Mouse (Mus musculus) regulatory T cell (primary cell): Measurements from ENCODE around the gene Zfyve21.

Experiments used
- in situ Hi-C: fragments of 300-600 bp; cut with MboI, MseI; formaldehyde crosslinking; loops from one replicate; pipeline ENCODE4 v1.15.1; 2025; ENCODE audit warnings: high pct_unique_total_duplicates

Gene Zfyve21

DNA sequence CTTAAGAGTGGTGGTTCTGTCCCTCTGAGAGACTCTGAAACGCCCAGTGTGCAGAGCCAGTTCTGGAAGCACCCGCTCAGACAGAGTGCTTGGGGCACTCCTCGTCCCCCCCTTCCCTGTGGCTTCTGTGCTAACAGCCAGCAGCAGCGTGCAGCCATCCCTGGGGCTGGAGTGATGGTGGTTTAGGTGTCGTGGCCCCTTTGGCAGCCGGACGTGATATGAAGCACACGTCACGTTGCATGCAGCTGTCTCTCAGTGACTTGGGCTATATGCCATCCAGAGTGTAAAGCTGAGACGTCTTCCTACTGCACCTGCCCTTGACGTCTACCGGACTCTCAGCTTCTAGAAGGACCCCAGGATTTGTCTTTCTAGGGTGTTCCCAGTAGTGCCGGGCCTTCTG is 15.5 kb upstream of the Zfyve21 start:
- in situ Hi-C loops, result no loop called here

DNA sequence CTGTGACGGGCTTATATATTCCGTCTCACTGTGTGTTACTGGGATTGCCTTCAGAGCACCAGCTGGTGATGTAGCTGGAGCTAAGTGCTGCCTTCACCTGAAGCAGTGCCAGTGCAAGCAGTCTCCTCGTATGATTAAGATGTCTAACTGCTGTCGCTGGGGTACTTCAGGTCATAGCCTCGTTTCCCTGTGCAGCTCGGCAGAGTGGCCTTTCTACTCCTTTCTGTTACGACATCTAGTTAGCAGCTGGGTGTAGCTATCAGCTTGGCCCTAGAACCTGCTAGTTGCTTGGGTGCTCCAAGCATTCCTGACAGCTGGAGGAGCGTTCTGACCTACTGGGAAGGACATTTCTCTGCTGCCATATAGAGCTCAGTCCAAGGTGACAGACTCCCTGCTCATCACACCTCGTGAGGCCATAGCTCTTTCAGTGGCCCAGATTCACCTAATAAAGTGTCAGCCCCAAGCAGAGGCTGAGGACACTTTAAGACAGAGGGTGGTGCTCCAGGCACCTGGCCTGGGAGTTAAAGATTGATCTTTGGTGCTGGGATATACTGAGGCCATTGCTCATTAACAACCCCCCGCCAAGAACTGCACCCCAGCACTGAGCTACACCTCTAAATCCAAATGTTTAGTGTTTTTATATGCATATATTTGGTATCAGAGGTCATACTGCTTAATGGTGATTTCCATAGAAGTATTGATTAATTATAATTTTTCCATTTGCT is 13.3 kb upstream of the Zfyve21 start:
- in situ Hi-C loops, result no loop called here

DNA sequence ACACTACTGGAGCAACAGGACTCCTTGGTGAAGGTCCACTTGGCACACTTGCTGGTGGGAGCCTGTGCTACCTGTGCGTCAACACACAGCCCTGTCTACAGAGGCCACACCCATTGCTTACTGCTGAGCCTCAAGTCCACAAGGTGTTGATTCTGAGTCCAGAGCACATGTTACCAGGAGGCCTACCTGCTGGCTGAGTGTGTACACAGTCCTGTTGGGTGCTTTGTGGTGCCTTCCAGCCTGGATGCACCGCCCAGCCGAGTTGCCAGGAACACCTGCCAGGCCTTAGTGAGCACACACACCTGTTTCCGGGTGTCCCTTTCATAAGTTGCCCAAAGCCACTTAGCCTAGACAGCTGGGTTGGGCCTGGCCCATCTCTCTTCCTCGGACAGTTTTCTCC is 10.4 kb upstream of the Zfyve21 start:
- in situ Hi-C loops, result no loop called here

DNA sequence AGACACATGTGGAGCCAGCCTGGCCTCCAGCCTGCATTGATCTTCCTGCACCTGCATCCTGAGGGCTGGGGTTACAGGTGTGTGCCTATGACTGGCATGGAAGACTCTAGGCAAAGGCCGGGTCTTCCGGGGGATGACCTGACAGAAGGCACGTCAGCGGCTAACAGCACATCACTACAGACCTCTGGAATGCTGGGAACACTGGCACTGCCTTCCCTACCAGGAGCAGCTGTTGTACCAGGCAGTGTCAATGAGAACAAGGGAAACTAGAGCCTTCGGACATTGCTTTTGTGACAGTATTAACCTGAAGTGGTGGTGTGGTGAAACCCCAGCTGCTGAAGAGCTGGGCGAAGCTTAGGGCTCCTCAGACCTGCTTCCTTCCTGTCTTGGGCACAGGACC is 5.2 kb upstream of the Zfyve21 start:
- in situ Hi-C loops, result no loop called here

DNA sequence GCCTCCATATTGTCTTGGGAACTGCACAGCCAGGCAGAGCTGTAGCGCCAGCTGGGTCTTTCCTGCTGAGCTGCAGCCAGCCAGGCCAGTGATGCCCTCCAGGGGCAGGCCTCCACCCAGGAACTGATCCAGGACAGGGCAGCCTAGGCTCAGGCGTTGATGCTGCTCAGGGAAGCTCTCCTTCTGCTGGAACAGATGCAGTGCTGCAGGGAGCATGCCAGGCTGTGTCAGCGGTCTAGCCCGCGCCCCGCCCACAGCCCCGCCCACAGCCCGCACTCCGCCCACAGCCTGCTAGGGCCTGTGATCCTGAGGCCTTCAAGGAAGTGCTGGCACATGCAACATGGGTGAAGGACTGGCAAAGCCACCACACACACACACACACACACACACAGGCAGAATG is 4.2 kb upstream of the Zfyve21 start:
- in situ Hi-C loops, result no loop called here

DNA sequence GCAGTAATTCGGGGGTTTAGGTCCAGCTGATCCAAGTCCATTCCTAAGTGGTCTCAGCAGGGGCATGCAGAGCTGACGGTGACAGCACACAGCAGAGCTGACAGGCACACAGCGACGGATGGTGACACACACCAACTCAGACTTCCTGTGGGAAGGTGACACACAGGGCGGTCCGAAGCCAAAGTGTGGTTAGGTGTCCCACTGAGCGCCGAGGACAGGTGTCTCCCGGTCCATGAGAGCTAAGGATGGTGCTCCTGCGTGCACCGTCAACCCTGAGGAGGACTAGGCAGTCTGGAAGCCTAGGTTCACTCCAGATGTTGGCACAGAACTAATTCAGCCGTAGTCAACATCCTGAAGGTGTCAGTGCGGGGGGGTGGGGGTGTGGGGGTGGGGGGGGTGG is 1.9 kb upstream of the Zfyve21 start:
- in situ Hi-C loops, result no loop called here

DNA sequence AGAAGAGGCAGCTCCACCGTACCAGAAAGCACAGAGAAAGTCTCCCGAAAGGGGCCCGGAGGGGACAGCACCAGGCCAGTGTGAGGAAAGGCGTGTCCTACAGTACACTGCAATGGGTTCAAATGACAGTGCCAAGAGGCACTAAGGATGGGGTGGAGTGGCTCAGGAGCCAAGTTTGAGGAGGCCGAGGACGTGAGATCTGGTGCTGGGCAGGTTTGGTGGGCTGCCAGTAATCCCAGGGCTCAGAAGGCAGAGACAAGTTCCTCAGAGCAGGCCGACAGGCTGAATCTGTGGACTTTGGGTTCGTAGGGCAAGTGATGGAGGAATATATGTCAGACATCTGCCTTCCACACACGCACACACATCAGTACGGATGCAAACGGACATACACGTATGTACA is 1.4 kb upstream of the Zfyve21 start:
- in situ Hi-C loops, result no loop called here

DNA sequence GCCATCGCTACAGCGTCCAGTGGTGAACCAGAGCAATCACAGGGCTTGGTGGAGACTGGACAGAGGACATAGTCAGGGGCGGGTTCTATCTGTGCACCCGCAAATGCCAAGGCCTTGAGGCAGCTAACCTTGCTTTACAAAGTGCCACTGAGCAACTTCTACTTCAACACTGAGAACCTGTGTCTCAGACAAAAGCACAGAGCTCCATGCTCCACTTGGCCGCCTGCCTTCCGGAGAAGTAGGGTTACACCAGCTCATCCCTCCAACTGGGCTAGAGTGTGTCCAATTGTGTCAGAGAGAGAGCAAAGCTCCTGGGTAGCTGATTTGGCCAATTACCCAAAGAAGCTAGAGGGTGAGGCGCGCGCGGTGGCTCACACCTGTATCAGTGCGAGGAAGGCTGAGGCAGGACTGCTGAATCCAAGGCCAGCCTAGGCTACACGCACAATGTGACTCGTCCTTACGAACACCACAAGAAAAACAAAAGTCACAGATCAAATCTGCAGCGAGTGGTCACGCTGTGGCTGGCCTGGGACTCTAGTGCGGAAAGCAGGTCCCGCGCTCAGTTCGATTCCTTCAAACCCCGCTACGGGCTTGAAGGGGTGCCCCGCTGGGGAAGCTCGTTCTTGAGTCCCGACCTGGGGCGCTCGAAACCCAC is 732 bp upstream of the Zfyve21 start:
- in situ Hi-C loops, result no loop called here

DNA sequence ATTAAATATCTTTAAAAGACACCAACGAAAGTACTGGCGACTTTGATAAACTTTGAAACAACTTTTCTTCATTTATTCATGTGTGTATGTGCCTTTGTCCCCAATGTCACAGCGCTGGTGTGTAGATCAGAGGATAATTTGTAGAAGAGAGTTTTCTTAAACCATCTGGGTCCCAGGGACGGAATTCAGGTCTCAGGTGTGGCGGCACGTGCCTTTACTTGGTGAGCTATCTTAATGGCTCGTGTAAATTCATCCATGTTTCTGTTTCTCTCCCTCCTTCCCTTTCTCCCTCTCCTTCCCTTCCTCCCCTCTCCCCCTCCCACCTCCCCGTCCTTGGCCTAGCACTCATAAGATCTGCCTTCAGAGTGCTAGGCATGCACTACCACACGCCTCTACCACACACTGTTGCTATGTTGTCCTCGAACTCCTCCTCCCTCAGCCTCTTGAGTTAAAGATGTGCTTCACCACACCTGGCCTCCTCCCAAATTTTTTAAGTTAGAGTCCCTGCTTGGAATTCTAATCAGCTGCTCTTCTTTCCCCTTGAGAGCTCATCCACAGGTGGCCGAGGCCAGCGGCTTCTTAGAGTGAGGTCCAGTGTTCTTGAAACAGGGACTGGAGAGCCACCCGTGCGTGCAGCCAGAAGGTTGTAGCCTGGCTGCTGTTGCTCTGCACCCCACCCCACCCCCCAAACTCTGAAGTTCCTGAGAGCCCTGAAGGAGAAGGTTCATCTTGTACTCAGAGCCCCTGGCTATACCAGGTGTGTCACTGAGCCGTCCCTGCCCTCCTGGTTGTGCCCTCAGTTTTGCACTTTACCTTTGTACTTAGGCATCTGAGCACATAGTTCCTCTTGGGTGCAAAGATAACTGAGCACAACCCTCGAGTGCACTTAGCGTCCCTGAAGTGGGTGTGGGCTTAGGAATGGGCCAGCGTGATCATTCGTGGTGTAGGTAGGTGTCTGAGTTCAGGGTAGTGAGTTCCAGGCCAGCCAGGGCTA is 1.1 kb downstream of the Zfyve21 start:
- in situ Hi-C loops, result no loop called here

DNA sequence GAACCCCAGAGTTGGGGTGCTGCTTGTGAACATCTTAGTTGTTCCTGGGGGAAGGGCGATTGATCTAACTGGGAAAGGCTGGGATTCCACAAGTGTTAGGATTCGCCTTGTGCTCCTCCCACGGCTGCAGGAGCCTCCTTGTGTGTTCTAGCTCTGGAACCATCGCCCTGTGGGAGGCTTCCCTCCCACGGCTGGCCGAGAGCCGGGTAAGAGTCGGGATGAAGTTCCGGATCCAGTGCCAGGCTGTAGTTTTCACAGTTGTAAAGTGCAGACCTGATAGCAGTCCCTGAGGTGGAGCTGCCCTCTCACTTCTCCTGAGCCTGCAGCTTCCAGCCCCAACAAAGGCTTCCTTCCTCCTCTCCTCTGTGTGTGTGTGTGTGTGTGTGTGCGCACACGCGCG is 2.6 kb downstream of the Zfyve21 start:
- in situ Hi-C loops, result no loop called here

DNA sequence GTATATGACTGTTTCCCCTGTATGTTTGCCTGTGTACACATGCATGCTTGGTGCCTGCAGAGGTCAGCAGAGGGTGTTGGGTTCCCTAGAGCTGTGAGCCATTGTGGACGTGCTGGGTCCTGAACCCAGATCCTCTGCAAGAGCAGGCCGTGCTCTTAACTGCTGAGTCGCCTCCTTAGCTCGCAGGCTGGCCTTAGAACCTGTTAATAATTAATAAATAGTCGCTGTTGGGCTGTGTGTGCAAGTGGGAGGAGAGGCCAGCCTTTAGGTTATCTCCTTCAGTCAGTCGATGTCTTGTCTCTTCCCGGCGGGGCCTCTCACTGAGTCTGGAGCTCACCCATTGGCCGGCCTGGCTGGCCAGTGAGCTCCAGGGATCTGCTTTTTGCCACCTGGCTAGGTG is 3.0 kb downstream of the Zfyve21 start:
- in situ Hi-C loops, result no loop called here

DNA sequence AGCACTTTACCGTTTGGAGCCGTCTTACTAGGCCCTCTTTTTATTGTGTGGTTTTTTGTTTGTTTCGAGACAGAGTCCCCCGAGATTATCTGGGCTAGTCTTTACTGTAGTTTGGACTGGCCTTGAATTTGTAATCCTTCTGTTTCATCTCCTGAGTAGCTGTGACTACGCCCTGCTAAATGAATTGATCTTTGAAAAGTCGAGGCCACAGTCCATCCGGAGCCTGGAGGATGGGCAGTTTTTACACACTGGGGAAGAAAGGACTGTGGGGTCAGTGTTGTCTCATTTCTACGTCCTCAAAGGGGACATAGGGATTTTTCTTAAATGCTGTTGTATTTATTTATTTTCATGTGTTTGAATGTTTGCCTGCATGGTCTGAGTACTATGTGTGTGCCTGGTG is 4.0 kb downstream of the Zfyve21 start:
- in situ Hi-C loops, result no loop called here

DNA sequence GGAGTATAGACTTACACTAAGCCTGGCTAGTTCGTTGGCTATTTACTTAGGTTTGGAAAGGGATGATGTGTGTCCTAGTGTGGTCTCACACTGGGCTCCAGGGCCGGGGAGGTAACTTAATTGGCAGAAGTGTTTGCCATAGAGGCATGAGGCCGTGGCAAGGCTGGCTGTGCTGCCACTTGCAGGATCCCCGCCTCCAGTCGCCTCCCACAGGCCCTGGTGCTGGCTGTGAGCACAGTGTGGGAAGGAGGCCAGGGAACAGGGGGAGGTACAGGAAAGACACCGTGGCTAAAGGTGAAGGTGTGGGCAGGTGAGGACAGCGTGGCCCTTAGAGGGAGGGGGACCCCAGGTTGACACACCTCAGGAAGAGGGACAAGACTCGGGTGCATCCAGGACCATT is 6.0 kb downstream of the Zfyve21 start:
- in situ Hi-C loops, result no loop called here

DNA sequence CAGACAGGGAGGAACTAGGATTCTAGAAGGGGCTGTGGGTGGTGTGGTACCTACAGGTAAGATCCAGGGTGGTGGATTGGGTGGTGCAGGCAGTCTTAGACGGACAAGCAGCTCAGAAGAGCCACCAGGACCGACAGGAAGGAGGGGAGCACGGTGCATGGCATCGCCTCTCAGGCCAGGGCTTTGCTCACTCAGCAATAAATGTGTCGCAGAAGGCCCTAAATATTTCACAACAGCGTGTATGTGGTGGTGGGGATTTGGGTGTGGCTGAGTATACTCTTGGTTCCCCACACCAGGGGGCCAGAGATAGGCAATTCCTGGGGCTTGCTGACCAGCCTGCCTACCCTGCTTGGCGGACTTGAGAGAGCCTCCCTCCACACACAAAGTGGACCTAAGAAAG is 6.7 kb downstream of the Zfyve21 start:
- in situ Hi-C loops, result no loop called here

DNA sequence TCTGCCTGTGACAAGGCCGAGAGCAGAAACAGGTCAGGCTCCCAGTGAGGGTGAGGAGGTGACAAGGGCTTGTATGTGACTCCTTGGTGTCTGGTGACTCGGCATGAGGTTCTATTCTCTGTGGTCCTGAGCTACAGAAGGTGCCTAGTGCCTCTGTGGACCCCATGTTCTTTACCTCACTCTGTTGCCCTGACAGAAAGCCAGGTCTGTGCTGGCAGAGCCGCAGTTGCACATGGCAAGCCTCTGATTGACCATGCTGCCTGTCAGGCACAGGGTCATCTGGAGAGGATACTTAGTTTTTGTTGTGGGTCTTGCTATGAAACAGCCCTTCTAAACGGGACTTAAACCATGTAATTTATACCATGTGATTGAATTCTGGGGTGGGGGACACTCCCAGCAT is 8.0 kb downstream of the Zfyve21 start:
- in situ Hi-C loops, result no loop called here

DNA sequence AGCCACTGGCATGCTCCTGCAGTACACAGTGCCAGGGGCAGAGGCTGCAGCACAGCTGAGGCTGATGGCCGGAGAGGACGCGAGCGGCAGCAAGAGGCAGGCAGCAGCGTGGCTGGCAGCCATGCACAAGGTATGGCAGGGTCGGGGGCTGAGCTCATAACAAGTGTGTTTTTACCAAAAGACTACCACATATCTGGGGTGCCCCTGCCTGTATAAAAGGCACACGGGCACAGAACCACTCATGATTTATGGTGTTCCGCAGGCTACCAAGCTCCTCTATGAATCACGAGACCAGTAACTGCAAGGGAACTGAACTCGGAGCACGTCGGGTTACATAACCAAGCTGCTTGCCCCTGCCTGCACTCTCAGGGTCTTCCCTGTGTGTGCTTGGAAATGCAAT is 13.6 kb downstream of the Zfyve21 start:
- in situ Hi-C loops, result no loop called here

DNA sequence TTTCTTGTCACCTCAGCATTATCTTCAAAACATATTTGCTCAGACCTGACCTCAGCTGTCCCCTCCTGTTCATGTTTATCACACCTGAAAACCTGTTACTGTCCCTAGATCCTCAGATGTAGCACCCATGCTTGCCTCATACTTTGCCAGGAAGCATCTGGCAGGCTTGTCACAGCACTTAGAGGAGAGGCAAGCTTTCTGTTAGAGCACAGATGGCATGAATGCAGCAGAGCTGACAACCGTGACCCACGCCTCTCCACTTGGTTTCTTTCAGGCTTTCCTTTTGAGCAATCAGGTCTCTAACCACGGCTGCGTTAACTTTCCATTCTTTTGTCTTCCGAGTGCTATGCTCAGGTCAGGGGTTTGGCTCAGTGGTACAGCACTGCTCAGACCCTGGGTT is 15.5 kb downstream of the Zfyve21 start:
- in situ Hi-C loops, result no loop called here

DNA sequence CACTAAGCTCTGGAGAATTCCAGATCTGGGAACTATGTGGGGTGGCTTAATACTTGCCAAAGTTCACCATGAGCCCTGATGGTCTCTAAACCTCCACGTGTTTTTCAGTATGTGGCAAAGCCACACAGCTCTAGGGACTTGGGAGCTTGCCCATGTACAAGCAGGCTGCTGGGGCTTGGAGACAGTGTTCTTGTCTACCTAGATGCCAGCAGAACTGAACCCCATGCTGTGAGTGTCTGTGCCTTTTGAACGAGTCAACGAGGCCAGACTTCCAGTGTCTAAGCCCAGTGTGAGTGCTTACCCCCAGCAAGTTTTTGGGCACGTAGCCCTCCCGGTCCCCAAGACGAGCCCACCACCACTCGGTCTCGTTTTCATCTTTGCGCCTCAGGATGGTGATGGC is 16.0 kb downstream of the Zfyve21 start:
- in situ Hi-C loops, result no loop called here

DNA sequence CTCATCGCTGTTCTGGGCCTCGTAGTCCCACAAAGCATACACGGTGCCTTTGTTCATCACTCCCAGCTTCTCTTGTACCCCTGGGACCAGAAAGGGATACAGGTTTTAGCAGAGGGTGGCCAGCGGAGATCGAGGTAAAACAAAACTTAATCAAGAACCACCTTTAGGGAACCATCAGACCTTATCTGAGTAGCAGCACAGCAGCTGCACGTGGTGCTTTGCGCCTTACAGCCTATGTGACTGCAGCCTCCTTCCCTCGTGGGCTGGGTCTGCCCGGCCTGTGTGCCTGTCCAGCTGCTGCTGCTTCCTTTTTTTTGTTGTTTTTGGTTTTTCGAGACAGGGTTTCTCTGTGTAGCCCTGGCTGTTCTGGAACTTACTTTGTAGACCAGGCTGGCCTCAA is 16.4 kb downstream of the Zfyve21 start:
- in situ Hi-C loops, result no loop called here

DNA sequence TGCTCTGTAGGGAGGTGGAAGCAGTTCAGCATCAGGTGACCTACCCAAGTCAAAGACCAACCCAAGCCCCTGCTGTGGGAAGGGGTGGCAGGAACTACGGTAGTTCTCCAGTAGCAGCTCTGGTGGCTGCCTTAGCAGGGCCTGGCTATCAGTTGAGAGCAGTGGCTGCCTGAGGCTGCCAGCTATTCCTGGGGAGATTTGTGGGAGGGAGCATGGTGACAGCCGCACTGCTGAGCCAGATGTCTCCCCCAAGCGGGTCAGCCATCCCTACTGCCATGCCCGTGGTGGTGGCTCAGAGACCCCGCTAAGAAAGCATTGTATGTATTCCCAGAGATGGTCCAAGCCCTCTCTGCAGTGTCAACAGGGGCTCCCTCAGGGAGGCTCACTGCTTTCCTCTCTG is 18.7 kb downstream of the Zfyve21 start:
- in situ Hi-C loops, result no loop called here

DNA sequence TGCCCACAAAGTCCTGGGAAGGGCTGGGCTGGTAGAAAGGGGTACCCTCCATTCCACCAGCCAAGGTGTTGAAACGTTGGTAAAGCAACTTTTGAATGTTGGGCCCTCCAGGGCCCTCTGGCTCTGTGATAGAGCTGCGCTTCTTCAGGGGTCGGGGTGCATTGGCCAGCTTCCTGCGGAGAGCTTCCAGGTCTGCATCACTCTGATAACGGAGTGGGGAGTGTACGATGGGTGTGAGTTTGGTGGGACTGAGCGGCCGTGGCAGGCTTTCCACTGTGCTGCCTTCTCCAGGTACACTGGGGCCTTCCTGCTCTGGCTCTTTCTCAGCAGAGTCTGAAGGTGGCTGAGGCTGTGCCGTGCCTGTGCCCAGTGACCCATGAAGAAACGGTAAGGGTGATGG is 19.5 kb downstream of the Zfyve21 start:
- in situ Hi-C loops, result no loop called here

DNA sequence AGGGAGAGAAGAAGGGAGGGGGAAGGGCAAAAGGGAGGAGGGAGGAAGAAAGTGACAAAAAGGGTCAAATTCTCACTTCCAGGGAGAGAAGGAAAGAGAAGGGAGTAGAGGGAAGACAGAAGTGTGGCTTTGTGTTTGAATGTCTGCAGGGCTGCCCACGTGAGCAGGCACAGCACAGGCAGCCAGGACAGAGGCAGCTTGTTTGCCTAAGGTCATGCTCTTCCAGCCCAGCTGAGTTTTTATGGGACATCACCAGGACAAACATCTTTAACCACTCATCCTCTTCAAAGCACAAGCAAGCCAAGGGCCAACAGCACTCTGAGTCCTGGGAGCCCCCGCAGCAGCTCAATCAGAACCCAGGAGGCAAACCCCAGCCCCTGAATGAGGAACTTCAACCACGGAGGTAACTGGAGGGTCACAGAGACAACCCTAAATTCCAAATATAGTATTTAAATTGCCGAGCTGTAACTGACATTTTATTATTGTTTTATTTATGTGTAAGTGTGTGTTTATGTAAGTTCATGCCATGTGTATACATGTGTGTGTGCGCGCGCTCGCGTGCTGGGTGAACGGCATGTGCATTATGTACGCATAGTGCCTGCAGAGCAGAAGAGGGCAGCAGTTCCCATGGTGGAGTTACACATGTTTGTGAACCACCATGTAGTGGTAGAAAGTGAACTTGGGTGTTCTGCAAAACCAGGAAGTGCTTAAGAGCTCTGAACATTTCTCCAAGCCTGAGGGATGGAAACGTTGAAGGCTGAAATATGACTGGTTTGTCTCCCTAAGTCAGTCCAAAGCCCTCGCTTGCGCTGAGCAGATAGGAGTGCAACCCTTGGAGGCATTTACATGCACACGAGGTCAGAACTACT is 28.8 kb downstream of the Zfyve21 start:
- in situ Hi-C loops, result no loop called here
